Mouse (Mus musculus) embryonic facial prominence, embryonic 15.5 days (tissue): ENCODE measurements at regions not wholly inside any gene's neighbourhood (a gene's known extent, or its start where the extent isn't known, plus 50 kb on each side); places are given as distances from the start of the nearest gene placed in this dataset.
A peak's percentile ranks its signal among the peaks of the same experiment; 100 is the strongest.
"Not testable (repeated sequence)": the region's sequence is repeated elsewhere in the genome, so short reads cannot be mapped to it uniquely, and the experiment has no call there.

Source experiments
- ATAC-seq: fragments of 200-750 bp; cut with Nextera tagmentation; 2 replicates; pipeline ENCODE4 v1.8.0; 2017; ENCODE audit warnings: low read depth, moderate TSS enrichment; ENCODE audit not compliant: insufficient number of reproducible peaks, low FRiP score, low TSS enrichment
- H3K27ac ChIP-seq: fragments of 300-500 bp; sonication (generic); replicated peaks from 2 replicates; pipeline ENCODE4 v1.5.1; 2015; ENCODE audit warnings: mild to moderate bottlenecking, inconsistent platforms
- H3K27me3 ChIP-seq: fragments of 300-500 bp; sonication (generic); 2 replicates; pipeline ENCODE4 v1.6.1; 2015; ENCODE audit warnings: inconsistent platforms
- H3K36me3 ChIP-seq: fragments of 300-500 bp; sonication (generic); 2 replicates; pipeline ENCODE4 v1.6.1; 2015; ENCODE audit warnings: mild to moderate bottlenecking, inconsistent platforms
- H3K4me1 ChIP-seq: fragments of 300-500 bp; sonication (generic); 2 replicates; pipeline ENCODE4 v1.6.1; 2015; ENCODE audit warnings: inconsistent platforms
- H3K4me2 ChIP-seq: fragments of 300-500 bp; sonication (generic); replicated peaks from 2 replicates; pipeline ENCODE4 v1.6.1; 2015; ENCODE audit warnings: mild to moderate bottlenecking, inconsistent platforms
- H3K4me3 ChIP-seq: fragments of 300-500 bp; sonication (generic); replicated peaks from 2 replicates; pipeline ENCODE4 v1.5.1; 2015; ENCODE audit warnings: mild to moderate bottlenecking, inconsistent platforms
- H3K9ac ChIP-seq: fragments of 300-500 bp; sonication (generic); 2 replicates; pipeline ENCODE4 v1.6.1; 2015; ENCODE audit warnings: inconsistent platforms
- H3K9me3 ChIP-seq: fragments of 300-500 bp; sonication (generic); replicated peaks from 2 replicates; pipeline ENCODE4 v1.6.1; 2016; ENCODE audit warnings: inconsistent platforms
- WGBS: fragments of 180-500 bp; shearing (Covaris S2); methylation state at CpG from one replicate; pipeline ENCODE4 v1.1.7; 2015; 5-methylcytosine and 5-hydroxymethylcytosine counted together

GRCm38 (mm10) chr15:53984006-53984405 is 99.3 kb downstream of the Gm7489 start:
- H3K27me3 ChIP-seq, H3K36me3 ChIP-seq, H3K9ac ChIP-seq, H3K4me3 ChIP-seq, H3K27ac ChIP-seq, ATAC-seq, H3K4me1 ChIP-seq, H3K9me3 ChIP-seq, H3K4me2 ChIP-seq: not testable (repeated sequence)
- 92% methylated on average over 15 of the region's 15 CpGs for WGBS

- Histone ChIP-seq H3K27ac (no peak overlapping the region), H3K27me3 (no peaks in the 10 kb centered on the region), H3K4me1 (no peaks in the 10 kb centered on the region), H3K9me3 (no peaks in the 10 kb centered on the region), H3K9ac (no peak overlapping the region), H3K36me3 (no peaks in the 10 kb centered on the region), H3K4me2 (no peak overlapping the region), H3K4me3 (no peak overlapping the region)
- no peak for ATAC-seq
- 73% methylated on average over 2 of the region's 2 CpGs for WGBS
Measured at GRCm38 (mm10) chr15:53989888-53990287, 105.2 kb downstream of the Gm7489 start.

- no peak for ATAC-seq
- H3K4me1 ChIP-seq, result no peaks in the 10 kb centered on the region
Measured at GRCm38 (mm10) chr15:53995199-53995868, 110.6 kb downstream of the Gm7489 start.

GRCm38 (mm10) chr15:53998600-53999290 is 114.0 kb downstream of the Gm7489 start:
- H3K36me3 ChIP-seq, result no peaks in the 10 kb centered on the region
- no peak overlapping the region for H3K27ac ChIP-seq
- no peak overlapping the region for H3K9ac ChIP-seq
- ATAC-seq, result no peak
- H3K4me2 ChIP-seq, result no peak overlapping the region
- no peaks in the 10 kb centered on the region for H3K27me3 ChIP-seq
- H3K9me3 ChIP-seq, result no peaks in the 10 kb centered on the region
- no peak overlapping the region for H3K4me3 ChIP-seq
- no peaks in the 10 kb centered on the region for H3K4me1 ChIP-seq
- WGBS, result 92% methylated on average over 6 of the region's 6 CpGs

More at GRCm38 (mm10) chr15:53995199-53995868, 110.6 kb downstream of the Gm7489 start:
- Histone ChIP-seq H3K36me3 (no peaks in the 10 kb centered on the region), H3K9ac (no peak overlapping the region), H3K27ac (no peak overlapping the region), H3K27me3 (no peaks in the 10 kb centered on the region), H3K4me3 (no peak overlapping the region), H3K4me2 (no peak overlapping the region), H3K9me3 (no peaks in the 10 kb centered on the region)
- 65% methylated on average over 2 of the region's 2 CpGs for WGBS

GRCm38 (mm10) chr15:54033756-54034155 is 149.1 kb downstream of the Gm7489 start:
- Histone ChIP-seq H3K4me3 (no peak overlapping the region), H3K9ac (no peak overlapping the region), H3K4me2 (no peak overlapping the region), H3K9me3 (no peaks in the 10 kb centered on the region), H3K27me3 (no peaks in the 10 kb centered on the region), H3K4me1 (no peaks in the 10 kb centered on the region), H3K36me3 (no peaks in the 10 kb centered on the region), H3K27ac (no peak overlapping the region)
- WGBS, result 78% methylated on average over 5 of the region's 5 CpGs
- no peak for ATAC-seq

- Histone ChIP-seq H3K9ac (no peak overlapping the region), H3K4me2 (no peak overlapping the region), H3K9me3 (no peaks in the 10 kb centered on the region), H3K27me3 (no peaks in the 10 kb centered on the region), H3K4me1 (0 out of 2 replicates have a peak, but pooled peaks cover 2% of the 10 kb centered on the region), H3K36me3 (no peaks in the 10 kb centered on the region), H3K27ac (no peak overlapping the region), H3K4me3 (no peak overlapping the region)
- ATAC-seq, result no peak
- 84% methylated on average over 2 of the region's 2 CpGs for WGBS
Measured at GRCm38 (mm10) chr15:54050711-54051110, 166.0 kb downstream of the Gm7489 start.

- ATAC-seq, result peak; percentile 76
- Histone ChIP-seq H3K4me3 (no peak overlapping the region), H3K36me3 (no peaks in the 10 kb centered on the region), H3K4me2 (no peak overlapping the region), H3K9ac (no peak overlapping the region), H3K27me3 (no peaks in the 10 kb centered on the region), H3K4me1 (no peaks in the 10 kb centered on the region), H3K27ac (no peak overlapping the region), H3K9me3 (no peaks in the 10 kb centered on the region)
- WGBS, result 43% methylated on average over 9 of the region's 9 CpGs
Measured at GRCm38 (mm10) chr15:54070005-54070634, 185.4 kb downstream of the Gm7489 start.

GRCm38 (mm10) chr15:54071732-54072131 is 187.0 kb downstream of the Gm7489 start:
- no peak overlapping the region for H3K27ac ChIP-seq
- no peak for ATAC-seq
- no peaks in the 10 kb centered on the region for H3K9me3 ChIP-seq
- H3K4me1 ChIP-seq, result no peaks in the 10 kb centered on the region
- H3K4me2 ChIP-seq, result no peak overlapping the region
- no peak overlapping the region for H3K4me3 ChIP-seq
- H3K9ac ChIP-seq, result no peak overlapping the region
- H3K36me3 ChIP-seq, result no peaks in the 10 kb centered on the region
- 40% methylated on average over 8 of the region's 8 CpGs for WGBS
- H3K27me3 ChIP-seq, result no peaks in the 10 kb centered on the region

GRCm38 (mm10) chr15:54091301-54091700 is 206.6 kb downstream of the Gm7489 start:
- Histone ChIP-seq H3K9ac (no peak overlapping the region), H3K27ac (no peak overlapping the region), H3K9me3 (no peaks in the 10 kb centered on the region), H3K4me3 (no peak overlapping the region), H3K36me3 (no peaks in the 10 kb centered on the region), H3K4me2 (no peak overlapping the region), H3K4me1 (no peaks in the 10 kb centered on the region), H3K27me3 (no peaks in the 10 kb centered on the region)
- 63% methylated on average over 1 of the region's 1 CpGs for WGBS
- ATAC-seq, result no peak

GRCm38 (mm10) chr15:54092386-54092785 is 207.7 kb downstream of the Gm7489 start:
- H3K9ac ChIP-seq, result no peak overlapping the region
- H3K27me3 ChIP-seq, result no peaks in the 10 kb centered on the region
- no peak overlapping the region for H3K4me2 ChIP-seq
- H3K9me3 ChIP-seq, result no peaks in the 10 kb centered on the region
- no peak overlapping the region for H3K4me3 ChIP-seq
- H3K4me1 ChIP-seq, result no peaks in the 10 kb centered on the region
- H3K27ac ChIP-seq, result no peak overlapping the region
- WGBS, result 78% methylated on average over 3 of the region's 3 CpGs
- ATAC-seq, result no peak
- H3K36me3 ChIP-seq, result no peaks in the 10 kb centered on the region

GRCm38 (mm10) chr15:54097498-54097897 is 212.8 kb downstream of the Gm7489 start:
- Histone ChIP-seq H3K4me1 (no peaks in the 10 kb centered on the region), H3K27me3 (no peaks in the 10 kb centered on the region), H3K36me3 (no peaks in the 10 kb centered on the region), H3K9me3 (no peaks in the 10 kb centered on the region), H3K4me2 (no peak overlapping the region), H3K9ac (no peak overlapping the region), H3K27ac (no peak overlapping the region), H3K4me3 (no peak overlapping the region)
- WGBS, result 82% methylated on average over 2 of the region's 2 CpGs
- ATAC-seq, result no peak
